Mouse (Mus musculus): ENCODE data around the gene Dnmt3l.
A peak's percentile ranks its signal among the peaks of the same experiment; 100 is the strongest.
"Not testable (repeated sequence)": the region's sequence is repeated elsewhere in the genome, so short reads cannot be mapped to it uniquely, and the experiment has no call there.

Gene Dnmt3l

GRCm38 (mm10) chr10:78041647-78042046 lies at the start of gene Dnmt3l:
Gene Dnmt3l (plus strand): TSS chr10:78041947.
- no peak for DNase-seq (ENCODE audit: low spot score in 2 of 2)

GRCm38 (mm10) chr10:77995639-77996038 lies 46.1 kb upstream of the Dnmt3l start:
- no peak for DNase-seq (ENCODE audit: low spot score in 2 of 2)

DNA sequence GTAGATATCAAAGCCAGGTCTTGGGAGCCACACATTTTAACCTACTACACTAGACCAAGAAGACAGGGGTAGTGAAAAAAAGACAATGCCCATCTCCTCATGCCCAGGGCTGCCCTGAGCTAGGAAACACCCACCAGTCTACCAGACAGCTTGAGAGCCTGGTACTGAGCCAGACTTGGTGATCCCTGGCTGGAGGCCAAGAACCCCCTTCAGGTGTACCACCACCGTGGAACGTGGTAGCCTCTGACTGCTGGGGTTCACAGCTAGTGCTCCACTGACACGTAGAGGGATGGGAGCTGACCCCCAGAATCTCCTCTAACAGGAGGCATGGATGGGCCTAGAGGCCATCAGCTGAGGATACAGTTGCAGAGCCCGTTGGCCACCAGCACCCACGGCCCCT lies 41.5 kb upstream of the Dnmt3l start:
- DNase-seq (ENCODE audit: low spot score in 2 of 2) = no peak

GRCm38 (mm10) chr10:78001796-78002195 lies 40.0 kb upstream of the Dnmt3l start:
- peak; percentile 88 to 92 for DNase-seq (ENCODE audit: low spot score in 2 of 2)

- no peak for DNase-seq (ENCODE audit: low spot score in 2 of 2)
These were observed 39.4 kb upstream of the Dnmt3l start for GRCm38 (mm10) chr10:78002316-78002715.

- DNase-seq (ENCODE audit: low spot score in 2 of 2) = no peak
These were observed 37.2 kb upstream of the Dnmt3l start for GRCm38 (mm10) chr10:78004479-78005100.

- DNase-seq (ENCODE audit: low spot score in 2 of 2) = no peak
These were observed 35.8 kb upstream of the Dnmt3l start for GRCm38 (mm10) chr10:78005791-78006438.

DNA sequence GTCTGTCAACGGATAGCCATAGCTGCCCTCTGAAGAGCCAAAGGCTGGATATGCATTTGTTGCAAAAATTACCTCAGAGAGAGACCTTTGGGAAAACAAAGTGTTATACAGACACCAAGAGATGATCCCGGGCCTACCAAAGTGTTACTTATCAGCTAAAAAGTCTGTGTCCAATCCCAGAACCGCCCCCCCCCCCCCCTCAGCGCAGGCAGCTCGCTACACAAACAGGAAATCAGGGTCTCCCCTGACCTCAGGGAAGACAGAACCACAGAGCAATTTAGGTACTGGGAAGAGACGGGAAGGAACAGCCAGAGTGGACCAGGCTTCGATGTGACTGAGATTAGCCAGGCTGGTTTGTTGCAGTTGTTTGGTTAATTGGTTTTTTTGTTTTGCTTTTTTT lies 34.5 kb upstream of the Dnmt3l start:
- no peak for DNase-seq (ENCODE audit: low spot score in 2 of 2)

DNA sequence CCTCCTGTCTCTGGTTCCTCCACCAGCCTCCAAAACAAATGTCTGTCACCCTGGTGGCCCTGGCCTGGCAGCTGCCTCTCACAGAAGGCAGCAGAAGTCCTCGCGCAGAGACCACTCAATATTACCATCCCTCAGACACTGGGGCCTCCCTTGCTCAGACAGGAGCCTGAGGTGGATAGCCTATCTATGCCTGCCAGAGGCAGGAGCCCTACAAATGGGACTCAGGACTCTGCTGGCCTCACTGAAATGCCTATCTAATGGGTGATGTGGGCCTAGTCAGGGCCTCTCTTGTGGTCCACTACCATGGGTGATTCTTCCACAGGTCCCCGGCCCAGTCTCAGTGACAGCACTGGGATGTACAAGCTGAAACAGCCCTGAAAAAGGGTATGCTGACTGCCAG lies 33.6 kb upstream of the Dnmt3l start:
- DNase-seq (ENCODE audit: low spot score in 2 of 2) = no peak

DNA sequence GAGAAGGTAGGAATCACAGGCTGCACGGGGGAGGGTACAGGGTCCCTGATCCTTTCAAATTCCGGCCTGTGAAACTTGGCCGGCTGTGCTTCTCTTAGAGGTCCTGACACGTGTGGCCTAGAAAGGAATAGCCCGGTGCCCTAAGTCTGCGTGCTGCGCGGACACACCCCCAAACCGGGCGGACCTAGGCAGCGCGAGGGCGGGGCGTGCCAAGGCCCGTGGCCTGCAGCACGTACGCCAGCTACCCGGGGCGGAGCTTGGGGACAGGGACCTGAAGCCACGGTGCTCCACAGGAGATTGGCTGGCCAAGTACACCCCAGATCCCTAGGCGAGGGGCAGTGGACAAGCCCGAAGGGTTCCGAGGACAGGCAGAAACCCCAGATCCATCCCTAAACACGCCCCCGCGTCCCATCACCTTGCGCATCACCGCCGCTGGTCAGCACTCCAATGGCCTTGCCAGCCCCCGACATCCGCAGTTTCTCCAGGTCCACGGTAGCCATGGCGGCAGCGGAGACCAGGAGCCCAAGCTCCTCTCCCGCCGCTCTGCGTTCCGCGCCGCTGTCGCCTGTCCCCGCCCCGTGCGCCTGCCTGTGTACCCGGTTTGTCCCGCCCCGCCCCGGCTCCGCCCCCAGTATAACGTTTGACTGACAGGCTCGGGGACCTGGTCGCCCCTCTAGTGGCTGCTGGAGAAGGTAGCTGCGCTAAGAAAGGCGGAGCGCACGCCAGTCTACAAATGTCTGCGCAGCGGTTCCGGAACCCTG lies 32.4 kb upstream of the Dnmt3l start:
- DNase-seq (ENCODE audit: low spot score in 2 of 2) = peak; percentile 96

DNA sequence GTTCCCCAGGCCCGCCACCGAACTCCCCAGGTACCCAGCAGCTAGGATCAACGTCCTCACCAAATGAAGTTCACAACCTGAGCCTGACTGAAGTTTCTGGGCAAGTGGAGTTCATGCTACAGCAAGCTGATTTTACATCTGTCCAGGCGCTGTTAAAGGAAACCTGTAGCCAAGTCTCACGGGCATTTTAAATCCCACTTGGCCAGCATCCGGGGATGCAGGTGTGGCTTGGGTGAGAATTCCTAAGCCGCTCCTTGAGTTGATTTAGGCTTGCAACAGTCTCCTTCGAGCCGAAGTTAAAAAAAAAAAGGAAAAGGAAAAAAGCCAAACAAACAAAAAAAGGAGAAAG lies 31.8 kb upstream of the Dnmt3l start, which contains the start of gene Pfkl:
TSS of gene Pfkl (minus strand) at position 139 of the 349 bp plus-strand sequence.
- no peak for DNase-seq (ENCODE audit: low spot score in 2 of 2)

DNA sequence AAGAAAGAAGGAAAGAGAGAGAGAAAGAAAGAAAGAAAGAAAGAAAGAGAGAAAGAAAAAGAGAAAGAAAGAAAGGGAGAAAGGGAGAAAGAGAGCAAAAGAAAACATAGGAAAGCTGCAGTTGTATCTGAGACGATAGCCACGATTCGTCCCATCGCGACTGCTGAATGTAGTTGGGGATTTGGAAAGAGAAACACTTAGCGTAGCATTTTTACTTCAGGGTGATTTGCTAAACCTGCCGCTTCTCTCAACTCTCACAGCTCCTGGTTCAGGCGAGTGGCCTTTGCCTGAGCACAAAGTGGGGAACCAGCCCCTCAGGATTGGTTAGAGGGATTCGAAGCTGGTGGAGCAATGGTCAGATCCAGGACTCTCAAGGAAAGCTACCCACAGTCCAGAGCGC lies 31.4 kb upstream of the Dnmt3l start:
- no peak for DNase-seq (ENCODE audit: low spot score in 2 of 2)

DNA sequence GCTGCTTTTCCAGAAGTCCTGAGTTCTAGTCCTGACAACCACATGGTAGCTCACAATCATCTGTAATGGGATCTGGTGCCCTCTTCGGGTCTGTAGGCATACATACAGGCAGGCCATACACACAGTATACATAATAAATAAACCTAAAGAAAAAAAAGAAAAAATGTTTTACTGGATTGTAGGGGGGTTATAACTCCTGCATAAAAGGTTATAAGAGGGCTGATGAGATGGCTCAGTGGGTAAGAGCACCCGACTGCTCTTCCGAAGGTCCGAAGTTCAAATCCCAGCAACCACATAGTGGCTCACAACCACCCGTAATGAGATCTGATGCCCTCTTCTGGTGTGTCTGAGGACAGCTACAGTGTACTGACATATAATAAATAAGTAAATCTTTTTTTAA lies 30.6 kb upstream of the Dnmt3l start:
- DNase-seq (ENCODE audit: low spot score in 2 of 2) = not testable (repeated sequence)

- DNase-seq (ENCODE audit: low spot score in 2 of 2) = no peak
These were observed 28.9 kb upstream of the Dnmt3l start for GRCm38 (mm10) chr10:78012661-78013495.

DNA sequence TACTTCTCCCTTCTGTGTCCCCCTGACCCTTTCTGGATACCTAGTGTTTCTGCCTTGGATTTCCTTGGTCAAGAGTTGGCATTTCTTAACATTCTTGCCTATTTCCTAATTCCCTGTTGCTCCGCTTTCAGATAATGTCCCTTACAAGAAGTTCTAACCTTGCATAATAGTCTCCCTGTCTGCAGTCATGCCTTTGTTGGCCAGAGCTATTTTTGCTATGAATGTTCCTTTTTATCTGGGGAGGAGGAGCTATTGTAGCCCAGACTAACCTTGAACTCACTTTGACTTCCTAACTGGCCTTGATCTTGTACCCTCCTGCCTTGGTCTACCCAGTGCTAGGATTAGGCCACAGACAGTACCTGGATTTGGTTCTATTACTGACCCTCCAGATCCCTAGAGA lies 26.3 kb upstream of the Dnmt3l start:
- DNase-seq (ENCODE audit: low spot score in 2 of 2) = no peak

DNA sequence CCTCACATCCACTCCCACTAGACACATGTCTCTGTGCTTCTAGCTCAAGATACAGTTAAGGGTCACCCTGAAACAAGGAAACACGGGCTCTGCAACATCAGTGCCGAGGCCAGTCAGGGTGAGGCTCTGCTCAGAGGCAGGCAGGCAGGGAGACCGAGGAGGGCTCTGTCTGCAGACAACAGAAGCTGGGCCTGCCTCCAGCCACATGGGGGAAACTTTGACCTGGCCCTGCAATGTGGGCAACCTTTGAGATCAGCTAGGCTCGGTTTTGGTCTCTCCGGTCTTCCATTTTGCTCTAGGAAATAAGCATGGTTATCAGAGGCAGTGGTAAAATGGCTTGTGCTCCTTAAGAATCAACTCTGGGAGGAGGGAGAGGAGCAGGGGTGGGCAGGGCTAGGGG lies 25.4 kb upstream of the Dnmt3l start:
- no peak for DNase-seq (ENCODE audit: low spot score in 2 of 2)

DNA sequence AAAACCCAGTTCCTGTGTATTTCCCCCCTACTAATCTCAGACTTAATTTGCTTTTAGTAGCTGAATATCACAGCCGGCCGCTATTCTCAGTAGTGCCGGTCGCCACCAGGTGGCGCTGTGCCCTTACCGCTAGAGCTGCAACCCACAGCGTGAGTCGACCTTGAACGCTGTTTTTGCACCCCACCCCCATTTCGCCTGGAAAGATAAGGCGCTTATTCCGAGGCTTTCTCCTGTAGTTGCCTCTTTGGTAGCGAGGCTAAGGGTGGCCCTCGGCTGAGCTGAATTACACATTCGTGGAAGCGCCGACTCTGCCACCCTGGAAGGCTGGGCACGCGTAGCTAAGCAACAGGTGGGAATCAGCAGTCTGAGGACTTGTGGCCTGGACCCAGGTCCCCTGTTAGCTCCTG lies 22.9 kb upstream of the Dnmt3l start:
- peak; percentile 73 to 87 for DNase-seq (ENCODE audit: low spot score in 2 of 2)

- no peak for DNase-seq (ENCODE audit: low spot score in 2 of 2)
These were observed 22.5 kb upstream of the Dnmt3l start for GRCm38 (mm10) chr10:78019291-78019690.

DNA sequence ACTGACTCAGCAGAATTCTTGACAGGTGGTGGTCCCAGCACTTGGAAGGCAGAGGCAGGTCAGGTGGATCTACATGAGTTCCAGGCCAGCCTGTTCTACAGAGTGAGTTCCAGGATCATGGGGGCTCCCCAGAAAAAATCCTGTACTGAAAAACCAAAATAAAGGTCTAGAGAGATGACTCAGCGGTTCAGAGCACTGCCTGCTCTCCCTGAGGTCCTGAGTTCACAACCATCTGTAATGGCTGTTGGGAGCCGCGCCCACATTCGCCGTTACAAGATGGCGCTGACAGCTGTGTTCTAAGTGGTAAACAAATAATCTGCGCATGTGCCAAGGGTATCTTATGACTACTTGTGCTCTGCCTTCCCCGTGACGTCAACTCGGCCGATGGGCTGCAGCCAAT lies 21.8 kb upstream of the Dnmt3l start:
- DNase-seq (ENCODE audit: low spot score in 2 of 2) = not testable (repeated sequence)

- not testable (repeated sequence) for DNase-seq (ENCODE audit: low spot score in 2 of 2)
These were observed 16.3 kb upstream of the Dnmt3l start for GRCm38 (mm10) chr10:78025453-78025852.

- DNase-seq (ENCODE audit: low spot score in 2 of 2) = peak; percentile 68 to 79
These were observed 13.6 kb upstream of the Dnmt3l start for GRCm38 (mm10) chr10:78028129-78028528.

GRCm38 (mm10) chr10:78029080-78029479 lies 12.7 kb upstream of the Dnmt3l start:
- DNase-seq (ENCODE audit: low spot score in 2 of 2) = no peak

All from right cerebral cortex, postnatal 10 days (tissue).